Mouse (Mus musculus) adrenal gland, adult 18-20 months (tissue): ENCODE data around the gene Gm48551. TPM values are rescaled to one million over a fixed set of nuclear protein-coding genes. Genes with fewer than 3 reads are reported as not detected.

Source experiments
- DNase-seq, 2 experiments: peaks; one replicate each; pipeline ENCODE4 v3.0.0; 2021 to 2022; ENCODE audit warnings: low spot score in 2 of 2
- total RNA-seq, 2 experiments: library from RNA; stranded (reverse); gene quantifications; 1 replicate in 1 of 2; 2 replicates in 1 of 2; pipeline ENCODE4 v1.2.3; 2021

The Gm48551 gene
- total RNA-seq, 2 experiments from 2014 or later = 1.5 to 1.9 TPM

DNA sequence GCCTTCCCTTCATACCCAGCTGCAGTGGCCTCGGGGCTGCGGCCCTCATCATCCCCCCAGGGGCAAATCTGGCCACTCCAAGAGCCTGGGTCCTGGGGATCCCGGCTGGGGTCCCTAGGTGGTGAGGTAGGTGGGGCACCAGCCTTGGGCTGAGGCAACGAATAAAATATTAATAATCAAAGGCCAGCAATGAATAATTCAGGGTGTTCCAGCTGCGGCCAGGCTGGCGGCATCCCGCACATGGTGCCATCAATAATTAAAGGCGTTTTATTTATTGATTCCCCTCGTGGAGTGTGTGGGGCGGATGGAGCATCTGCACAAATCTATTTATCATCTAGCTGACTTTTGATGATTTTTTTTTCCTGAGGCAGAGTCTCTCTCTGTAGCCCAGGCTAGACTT, 19.2 kb downstream of the Gm48551 start:
- no peak for DNase-seq

DNA sequence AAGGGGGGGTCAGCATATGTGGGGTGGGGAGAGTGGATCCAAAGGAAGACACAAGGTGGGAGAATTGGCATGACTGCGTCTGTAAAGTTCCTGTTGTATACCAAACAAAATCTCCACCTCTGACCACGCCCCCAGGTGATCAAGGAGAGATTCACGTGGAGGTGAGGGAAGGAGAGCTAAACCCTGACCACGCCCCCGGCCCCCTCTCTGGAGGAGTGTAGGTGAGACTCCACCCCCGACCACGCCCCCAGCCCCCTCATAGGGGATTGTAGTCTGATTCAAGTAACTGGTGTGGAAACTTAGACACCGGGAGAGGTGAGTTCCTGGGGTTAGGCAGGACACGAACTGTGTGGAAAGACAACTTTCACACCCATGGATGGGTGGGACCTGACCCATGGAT, 19.8 kb downstream of the Gm48551 start:
- no peak for DNase-seq

DNA sequence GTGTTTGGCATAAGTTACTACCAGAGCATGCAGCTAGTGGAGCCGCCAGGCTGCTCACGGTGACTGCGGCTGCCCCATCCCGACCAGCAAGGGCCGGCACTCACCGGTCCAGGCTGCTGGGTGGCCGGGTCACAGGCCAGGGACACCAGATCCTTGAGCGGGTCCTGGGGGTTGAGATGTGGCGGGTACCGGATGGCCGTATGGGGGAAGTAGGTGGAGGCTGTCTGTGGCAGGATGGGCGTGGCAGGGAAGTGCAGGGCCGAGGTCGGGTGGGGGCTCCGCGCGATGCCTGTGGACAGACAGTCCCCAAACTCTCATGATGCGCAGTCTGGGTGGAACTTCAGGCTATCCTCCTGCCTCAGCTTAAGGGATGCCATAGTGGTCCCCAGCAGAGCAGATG, 20.5 kb downstream of the Gm48551 start:
- no peak for DNase-seq

DNA sequence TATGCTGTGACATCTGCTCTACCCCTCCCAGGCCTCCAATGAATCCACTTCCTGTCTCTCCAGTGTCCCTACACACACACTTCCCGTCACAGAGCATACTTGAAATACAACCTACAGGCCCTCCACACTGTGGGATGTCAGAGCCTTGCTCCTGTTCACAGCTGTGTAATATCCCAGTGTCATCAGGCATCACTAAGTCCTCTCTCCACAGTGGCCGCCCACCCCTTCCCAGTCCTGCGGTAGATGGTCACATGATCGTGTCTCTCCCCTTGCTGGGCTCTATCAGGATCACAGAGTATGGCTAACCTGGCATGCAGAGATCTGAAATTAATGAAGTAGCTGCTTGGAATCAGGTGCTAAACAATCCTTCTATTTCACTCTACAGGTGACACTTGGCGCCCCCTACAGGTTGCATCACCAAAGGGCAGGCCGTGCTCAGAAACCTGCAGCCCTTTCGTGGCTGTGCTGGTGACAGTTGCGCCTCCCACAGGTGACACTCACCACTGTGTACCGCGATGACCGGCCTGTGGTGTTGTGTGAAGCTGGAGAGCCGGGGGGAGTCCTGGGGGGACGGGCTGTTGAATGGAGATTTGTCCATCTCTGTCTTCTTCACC, 21.4 kb downstream of the Gm48551 start:
- peak in 1 of 2 experiments; percentile 66 for DNase-seq

DNA sequence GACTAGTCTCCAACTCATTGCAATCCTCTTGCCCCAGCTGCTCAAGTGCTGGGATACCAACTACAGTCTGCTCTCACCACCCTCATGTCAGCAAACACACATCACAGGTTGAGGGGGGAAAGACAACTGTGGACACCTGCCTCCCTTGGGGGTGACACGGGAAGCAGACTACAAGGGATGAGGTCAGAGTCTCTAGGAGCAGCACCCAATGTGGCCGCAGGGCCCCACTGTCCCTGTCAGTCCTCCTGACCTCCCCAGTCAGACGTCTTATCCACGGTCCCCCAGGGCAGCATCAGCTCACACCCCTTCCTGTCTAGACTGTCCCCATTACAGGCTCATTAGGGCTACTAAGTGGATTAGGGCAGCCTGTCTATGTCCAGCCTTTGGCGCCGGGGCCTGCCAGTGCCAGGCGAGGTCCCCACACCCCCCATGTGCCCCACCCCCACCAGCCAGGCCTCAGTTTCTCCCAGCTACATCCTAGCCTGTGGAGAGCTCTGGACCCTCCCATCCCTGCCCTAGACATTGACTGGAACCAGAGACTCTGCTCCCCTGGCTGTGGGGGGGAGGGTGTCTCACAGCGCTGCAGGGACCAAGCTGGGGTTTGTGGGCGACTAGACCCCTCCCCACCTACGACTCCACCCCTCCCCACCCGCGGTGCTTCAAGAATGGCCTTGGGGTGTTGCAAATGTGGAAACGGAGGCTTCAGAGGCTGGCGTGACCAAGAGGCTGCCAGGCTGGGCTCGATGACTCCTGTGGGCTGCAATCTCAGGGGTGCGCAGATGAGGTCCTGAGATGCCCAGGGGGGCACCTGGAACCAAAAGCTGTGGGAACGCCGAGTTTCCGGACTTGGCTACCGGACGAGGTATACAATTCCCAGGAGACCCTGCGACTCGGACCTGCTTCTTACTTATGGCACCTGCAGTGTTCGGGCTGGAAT, 22.5 kb downstream of the Gm48551 start:
- DNase-seq = no peak

DNA sequence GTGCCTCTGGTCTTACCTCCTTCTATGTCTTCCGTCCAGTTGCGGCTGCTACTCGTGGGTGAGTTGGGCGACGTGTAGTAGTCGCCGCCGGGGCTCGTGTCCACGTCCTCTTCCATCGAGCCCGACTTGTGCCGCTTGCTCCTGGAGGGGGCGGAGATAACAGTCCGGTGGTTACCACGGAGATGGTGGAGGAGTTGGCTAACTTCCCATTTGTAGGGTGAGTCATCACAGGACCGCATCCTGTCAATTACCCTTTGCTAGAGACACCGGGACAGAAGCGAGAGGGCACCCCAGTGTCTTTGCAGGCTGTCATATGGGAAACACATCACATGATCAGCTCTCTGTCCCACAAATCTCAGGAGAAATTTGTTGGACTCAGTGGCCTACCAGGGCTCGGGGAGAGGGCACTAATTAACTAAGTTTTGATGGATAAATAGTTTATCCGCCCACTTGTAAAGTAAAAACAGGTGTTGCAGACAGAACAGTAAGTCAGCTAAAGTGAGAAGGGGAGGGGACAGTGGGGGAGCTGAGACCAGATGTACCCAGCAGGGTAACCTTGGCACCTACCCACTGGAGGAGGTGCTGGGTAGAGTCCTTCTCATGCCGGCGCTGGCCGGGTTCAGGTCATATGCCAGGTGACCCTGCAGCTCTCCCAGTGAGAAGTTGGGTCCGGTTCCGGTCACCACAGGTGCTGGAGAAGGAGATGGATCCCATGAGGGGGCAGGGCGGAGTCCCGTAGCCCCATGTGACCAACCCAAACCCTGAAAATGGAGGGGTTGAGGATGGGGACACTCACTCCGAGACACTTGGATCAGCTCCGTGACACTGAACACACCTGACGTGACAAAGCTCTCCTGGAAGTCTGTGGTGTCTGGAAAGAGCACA, 23.5 kb downstream of the Gm48551 start:
- peak; percentile 72 to 81 for DNase-seq

DNA sequence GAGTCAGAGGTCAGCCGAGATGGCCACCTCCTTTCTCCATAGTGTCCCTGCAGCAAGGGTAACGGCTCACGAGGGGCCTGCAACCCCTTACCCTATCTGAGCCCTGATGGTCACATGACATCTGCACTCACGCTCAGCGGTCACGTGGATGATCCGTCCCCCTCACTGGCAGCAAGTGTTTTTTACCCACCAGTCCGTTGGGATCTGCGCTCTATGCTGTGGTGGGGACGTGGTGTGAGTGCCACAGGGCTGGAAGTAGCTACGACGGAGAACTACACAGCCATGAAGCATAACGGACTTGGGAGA, 24.1 kb downstream of the Gm48551 start:
- DNase-seq = no peak

DNA sequence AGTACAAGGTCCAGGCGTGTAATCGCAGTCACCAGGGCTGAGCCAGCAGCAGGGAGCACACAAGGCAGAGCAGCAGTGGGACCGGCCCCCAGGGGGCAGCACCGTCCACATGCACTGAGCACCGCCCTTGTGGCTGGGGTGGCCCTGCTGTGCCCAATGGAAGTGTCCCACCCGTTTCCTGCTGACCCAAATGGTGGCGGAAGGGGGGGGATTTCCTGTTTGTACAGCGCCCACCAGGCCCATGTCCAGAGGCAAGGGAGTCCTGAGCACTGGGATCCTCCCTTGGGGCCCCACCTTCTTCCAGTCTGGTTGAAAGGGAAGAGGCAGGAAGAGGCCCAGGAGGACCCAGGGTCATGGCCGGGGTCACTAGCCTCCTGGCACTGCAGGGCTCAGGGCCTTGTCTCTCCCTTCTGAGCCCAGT, 24.6 kb downstream of the Gm48551 start:
- peak; percentile 82 to 89 for DNase-seq

DNA sequence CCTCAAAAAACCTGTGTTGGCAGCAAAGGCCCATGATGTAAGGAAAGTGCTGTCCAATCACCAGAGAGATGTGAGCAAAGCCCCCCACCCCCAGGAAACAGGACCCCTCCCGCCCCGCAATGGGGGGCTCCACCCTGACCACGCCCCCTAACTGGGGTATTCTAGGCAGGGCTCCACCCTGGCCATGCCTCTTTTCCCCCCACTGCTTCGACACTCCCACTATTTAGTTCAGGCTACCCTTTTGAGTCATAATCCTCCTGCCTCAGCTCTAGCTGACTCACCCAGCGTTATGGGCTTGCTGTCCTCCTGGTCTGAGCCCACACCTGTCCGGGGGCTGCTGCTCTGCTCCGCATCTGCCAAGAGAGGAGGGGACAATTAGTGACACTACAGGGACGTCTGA, 25.1 kb downstream of the Gm48551 start:
- DNase-seq = no peak

DNA sequence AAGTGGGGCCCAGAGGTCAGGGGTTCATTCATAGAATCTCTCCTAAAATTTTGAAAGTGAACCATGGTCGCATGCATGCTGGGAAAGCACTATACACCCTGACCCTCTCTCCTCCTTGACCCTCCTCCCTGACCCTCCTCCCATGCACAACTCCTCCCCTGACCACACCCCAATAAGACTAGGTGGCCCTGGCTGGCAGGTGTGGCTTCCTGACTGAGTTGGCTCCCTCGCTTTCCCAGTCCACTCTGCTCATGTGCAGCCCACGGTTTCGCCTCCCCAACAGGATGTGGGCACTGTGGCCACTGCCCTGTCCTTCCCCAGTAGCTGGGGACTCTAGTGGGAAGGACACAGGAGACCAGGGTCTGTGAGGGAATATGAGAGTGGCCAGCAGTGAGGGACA, 26.1 kb downstream of the Gm48551 start:
- DNase-seq = no peak

DNA sequence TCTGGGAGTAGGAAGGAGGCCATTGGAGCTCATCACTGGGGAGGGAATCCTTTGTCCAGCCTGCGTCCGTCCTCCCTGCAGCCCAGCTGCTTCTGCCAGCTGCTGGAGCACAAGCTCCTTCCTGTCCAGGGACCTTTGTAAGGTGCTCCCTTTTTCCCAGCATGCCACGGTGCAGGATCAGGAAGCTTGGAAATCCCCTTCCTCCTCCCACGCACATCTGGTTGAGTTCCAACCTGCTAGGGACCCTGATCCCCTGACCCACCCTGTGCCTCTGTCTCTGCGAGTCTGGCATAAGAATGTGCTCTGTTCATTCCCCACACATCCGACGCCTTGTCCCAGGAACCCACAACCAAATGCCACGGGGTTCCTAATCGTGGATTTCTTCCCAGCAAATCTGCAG, 26.7 kb downstream of the Gm48551 start:
- no peak for DNase-seq

DNA sequence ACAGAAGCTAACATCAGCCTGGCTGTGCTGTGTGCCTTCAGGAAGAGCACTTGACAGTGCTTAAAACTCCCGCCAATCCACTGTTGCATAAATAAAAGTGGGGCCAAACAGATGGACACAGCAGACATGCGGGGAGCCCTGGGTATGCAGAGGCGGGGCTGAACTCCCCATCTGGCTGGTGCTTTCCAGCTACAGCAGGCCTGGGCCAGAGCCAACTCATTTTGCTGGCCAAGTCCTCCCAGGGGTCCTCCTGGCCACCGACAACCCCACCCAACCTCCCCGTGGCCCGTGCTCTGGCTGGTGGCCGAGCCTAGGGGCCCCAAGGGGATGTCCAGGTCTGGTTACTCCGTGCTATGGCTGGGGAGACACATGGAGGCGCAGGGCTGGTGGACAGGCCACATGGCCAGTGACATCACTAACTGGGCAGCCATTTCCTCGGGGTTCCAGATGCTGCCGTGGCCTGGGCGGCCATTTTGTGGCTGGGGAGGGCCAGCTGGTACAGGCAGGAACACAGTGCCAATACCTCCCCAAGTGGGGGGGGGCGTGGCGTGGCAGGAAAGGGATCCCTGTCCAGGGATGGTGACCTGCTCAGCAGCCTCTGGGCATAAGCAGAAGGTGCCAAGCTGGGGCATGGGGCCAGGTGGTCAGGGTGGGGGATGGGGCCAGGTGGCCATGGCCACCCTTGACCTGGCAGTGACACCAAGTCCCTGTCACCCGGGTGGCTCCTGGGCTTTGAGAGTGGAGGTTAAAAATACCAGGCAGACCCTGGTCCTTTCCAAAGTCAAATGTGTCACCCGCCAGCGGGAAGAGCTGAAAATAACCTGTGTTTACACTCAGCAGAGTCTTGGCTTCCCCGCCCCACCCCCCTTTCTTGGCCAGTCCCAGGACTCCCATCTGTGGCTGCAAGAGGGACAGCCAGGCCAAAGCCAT, 27.5 kb downstream of the Gm48551 start:
- DNase-seq = peak; percentile 45 to 69

DNA sequence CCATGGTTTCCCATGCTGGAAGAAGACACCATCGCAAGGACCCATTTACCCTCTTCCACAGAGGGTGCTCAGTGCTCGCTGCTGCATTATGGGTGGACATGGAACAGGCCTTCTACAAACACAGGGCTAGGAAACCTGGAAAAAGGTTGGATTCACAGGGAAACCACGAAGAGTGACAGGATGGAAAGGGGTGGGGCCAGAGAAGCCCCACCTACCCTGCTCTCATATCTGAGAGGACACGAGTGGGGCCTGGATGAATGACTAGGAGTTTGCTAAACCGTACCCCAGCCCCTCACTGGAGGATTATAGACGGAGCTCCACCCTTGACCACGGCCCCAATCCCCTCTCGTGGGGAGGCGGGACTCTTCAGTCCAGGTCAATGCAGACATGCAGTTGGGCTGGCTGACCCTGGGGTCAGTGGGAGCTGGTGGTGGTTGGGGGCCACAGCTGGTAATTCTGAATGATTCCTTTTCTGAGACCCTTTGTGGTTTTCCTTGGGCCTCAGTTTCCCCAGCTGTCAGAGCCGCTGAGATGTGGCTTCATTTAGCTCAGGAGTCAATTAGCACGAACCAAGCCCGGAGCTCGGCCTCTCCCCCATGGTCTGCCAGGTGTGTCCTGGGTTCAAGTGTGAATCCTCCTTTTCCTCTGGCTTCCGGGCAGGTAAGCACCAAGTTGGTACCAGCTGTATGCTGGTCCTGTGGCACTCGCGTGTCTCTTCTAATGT, 28.5 kb downstream of the Gm48551 start:
- DNase-seq = no peak

DNA sequence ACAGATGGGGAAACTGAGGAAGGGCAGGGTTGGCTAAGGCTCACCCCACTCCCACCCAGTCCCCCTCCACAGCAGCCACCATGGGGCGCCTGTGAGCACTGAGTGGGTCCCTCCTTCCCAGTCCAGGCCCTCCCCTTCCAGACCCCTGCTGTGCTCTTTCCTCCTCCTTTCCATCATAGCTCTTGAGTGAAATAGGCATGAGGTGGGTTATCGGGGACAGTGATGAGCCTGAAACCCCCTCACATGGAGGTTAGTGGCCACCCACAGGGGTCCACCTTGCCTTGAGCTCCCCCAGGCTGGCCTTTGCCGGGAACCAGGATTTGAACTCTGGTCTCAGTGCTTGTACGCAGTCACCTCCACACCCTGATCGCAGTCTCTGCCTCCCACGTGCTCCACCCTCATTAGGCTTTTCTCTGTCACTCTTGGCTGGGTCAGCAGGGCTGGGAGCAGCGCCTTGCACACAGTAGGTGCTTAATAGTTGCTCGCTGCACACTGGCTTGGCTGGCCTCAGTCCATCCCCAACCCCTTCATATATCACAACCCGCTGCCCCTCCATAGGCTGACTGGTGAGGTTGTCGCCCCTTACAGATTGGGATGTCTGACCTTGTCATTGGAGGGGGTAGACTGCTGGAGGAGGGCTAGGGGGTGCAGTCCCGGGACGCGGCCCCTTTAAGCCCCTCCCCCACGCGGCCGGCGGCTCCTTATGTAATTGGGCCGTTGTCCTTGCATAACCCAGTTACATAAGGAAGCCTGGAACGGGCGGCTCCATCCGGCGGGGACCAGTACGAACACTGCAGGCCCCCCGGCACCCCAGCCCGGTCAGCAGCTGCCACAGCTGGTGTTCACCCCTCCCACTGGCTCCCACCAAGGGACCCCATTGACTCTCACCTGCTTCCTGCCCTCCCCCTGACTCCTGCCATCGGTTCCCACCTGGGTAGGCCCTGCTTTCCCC, 29.3 kb downstream of the Gm48551 start:
- DNase-seq = peak; percentile 85 to 86

DNA sequence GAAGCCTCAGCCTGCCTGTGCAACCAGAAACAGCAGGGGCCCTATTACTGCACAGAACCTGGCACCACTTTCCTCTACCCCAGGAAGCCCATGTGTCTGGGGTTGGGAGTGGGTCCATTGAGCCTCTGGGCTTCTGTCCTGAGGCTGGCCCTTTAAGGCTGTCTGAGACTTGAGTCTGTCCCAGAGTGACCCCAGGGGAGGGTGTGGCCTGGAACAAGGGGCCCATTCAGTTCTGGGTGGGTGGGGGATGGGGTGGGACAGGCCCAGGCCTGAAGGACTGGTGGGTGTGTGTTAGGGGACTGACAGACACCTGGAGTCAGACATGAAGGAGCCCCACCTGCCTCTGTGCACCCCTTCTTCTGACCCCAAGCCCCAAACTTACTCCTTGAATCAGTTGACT, 30.4 kb downstream of the Gm48551 start:
- DNase-seq = no peak

DNA sequence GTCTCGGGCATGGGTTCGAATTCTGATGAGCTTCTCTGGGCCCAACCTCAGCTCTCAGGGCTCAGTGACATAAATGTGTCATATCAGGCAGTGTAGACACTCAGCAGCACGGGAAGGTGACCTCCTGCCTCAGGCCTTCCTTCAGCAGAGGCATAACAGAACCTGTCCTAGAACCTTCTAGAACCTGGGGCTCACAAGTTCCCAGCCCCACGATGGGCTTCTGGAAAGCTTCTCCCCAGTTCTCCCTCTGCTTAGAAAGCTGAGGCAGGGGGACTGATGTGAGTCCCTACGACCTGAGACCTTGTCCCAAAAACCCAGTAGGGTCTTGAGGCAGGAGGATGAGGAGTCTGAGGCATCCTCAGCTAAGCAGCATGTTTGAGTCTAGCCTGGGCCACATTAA, 30.9 kb downstream of the Gm48551 start:
- no peak for DNase-seq

DNA sequence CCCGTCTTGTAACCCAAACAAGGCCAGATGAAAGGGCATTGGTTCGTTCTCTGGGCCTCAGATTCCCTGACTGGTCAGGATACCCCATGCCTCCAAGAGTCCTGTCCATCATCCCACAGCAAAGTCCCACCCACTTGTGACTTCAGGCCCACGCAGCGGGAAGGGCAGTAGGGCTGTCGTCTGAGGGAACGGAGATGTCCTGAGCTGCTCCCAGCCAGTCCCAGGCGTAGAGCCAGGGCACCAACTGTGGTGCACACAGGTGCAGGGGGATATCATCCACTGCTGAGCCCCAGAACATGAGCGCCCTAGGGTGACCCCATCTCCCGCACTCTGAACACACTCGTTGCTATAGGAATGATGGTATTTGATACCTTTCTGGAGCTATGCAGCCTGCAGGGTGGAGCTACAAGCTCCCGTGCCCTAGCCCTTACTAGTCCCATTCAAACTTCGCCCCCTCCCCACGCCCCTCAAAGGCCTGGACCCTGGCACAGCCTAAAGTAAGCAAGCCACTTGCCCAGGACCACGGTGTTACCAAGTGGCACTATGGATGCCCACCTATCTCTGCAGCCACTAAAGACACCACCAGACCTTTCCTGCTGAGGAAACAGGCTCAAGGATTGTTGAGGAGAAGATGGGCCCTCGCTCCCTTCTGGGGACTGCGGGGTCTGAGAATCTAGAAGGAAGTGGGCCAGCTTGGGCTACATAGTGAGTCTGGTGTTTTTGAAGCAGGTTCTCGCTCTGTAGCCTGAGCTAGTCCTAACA, 31.5 kb downstream of the Gm48551 start:
- no peak for DNase-seq
